Mouse (Mus musculus): Measurements from ENCODE around the gene Ctnna2.

The Ctnna2 gene

DNA sequence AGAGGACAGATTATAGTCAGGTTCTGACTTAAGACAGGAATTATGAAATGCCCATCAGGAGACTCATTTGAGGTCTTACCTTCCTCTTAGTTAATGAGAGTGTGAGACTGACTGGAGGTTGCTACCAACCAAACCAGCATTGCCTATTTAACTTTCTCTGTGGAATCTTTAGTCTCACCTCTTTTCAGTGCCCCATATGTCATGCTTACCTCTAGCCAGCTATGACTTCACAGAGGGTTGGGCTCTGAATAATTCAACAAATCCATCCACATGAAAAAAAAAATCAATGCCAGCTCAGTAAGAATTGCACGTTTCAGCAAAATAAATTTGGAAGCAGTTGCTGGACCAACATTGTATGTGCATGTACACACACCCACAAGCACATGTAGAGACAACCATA is 562.5 kb downstream of the Ctnna2 start:
- DNase-seq = no peak

DNA sequence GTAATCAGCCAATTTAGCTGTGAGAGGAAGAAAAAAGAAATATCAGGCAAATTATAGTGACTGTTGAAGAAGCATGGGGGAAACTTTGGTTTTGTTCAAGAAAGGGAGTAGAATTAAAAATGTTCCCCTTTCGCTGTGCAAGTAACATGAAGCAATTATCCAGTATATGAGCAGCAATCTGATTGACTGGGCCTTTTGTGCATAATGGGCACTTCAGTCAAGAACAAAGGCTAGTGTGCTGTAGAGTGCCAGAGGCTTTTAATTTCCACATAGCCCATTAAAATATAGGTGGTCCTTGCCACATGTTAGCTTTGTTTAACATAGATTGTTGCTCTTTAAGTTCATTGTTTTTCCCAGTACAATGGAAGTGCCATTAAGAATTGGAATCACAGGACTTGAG is 566.0 kb downstream of the Ctnna2 start:
- peak; percentile 94 for DNase-seq

DNA sequence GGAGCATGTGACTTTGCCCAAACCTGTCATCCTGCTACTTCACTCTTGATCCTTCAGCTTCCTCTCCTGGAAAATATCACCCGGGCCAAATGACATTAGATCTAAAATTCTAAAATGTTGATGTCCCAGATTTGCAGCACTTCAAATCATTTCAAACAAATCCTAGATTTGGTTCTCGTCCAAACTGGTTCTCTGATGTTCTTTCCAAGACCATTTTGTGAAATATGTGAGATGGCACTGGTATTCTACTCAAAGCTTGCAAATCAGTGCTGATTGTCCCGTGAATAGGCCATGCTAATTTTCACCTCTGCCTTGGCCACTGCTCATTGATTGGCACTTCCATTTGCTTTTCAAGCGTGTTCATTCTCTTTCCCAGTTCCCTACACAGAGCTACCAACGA is 571.0 kb downstream of the Ctnna2 start:
- DNase-seq = no peak

DNA sequence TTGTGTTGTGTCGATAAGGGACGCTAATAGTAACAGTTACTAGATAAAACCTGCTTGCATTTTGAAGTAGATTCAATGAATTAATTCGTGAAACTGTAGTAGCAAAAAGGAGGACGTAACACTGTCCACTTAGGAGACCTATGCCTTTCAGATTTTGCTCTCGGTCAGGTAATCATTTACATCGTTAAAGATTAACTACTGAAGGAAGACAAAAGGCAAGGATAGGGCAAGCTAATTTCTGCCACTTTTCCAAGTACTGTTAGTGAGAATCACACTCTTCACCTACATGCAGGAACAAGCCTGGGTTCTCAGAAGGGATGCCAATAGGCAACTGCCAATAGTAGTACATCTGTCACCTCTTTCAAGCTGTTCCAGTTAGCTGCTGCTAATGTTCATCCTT is 578.7 kb downstream of the Ctnna2 start:
- DNase-seq = no peak

DNA sequence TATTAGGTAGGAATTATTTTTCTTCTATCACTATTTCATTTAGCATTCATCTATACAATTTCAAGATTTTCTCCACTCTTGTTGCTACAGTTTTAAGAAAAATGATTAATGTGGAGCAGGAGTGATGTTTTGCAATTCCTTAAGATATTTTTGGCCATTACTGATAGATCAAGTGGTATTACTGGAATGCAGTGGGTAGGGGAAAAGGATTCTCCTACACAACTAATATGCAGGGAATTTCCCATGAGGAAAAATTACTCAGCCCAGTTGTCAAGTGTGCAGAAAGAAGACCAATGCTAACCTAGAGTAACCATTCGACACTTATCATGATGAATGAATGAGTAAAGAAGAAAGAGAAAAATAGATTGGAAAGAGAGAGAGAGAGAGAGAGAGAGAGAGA is 587.8 kb downstream of the Ctnna2 start:
- DNase-seq = no peak

DNA sequence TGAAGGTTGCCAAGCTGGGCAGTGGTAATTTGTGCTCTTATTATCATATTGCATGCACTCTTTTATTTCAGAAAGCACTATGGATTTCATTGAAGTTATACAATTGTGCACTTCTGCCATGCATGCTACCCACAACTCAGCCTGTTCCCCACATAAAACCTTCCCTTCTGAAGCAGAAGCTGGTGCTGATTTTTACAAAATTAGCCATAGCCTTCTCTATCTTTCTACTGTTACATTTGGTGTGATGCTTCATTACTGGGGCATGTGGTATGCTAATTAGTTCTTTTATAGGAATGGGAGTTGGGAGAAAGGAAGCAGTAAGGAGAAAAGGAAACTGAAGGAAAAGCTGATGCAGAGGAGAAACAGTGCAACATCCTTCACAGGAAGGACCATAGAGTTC is 598.2 kb downstream of the Ctnna2 start:
- DNase-seq = no peak

DNA sequence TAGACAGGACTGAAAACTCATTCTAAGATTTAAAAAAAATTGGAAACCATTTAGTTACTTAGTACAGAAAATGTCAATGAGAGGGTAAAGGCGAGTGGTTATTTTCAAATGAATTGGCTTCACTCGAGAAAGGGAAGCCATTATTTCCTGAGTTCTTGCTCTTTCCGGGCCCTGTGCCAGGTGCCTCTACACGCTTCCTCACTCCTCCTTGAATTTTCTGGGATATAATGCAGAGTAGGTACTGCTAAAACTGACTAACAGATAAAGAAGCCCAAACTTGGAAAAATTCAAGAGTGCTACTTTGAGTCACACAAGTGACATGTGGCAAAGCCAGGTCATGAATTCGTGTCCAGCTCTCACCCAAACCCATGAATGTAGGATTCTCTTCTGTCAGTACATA is 606.4 kb downstream of the Ctnna2 start:
- no peak for DNase-seq

DNA sequence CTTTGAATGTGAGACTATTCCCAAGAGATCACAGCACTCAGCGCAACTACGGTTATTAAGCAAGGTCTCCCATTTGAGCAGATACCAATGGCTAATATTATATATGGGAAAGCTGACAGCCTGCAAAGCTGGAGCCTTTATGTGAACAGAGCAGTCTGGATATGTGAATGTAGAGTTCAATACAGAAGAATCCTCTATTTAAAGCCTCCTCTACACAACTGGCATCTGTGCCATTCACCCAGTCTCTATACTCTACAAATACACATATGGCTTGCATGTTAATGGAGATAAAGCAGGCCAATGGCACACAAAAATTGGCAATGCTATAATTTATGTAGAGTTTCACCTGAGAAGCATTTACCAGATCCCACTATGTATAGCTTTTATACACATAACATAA is 608.4 kb downstream of the Ctnna2 start:
- no peak for DNase-seq

DNA sequence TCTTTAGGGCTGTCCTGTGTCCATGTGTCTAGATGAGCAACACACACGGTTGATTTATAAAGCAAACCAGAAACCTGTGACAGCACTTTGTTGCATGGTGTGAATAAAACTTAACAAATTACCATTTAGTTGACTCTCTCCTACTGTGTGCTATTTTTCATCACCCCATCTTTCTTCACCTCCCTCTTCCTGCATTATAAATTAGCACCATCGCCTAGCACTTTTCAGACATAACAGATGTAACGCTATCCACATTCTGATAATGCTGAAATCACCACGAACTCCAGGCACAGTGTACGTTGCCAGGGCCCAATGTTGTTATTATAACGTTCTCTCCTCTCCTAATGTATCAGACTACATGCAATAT is 621.0 kb downstream of the Ctnna2 start:
- no peak for DNase-seq

DNA sequence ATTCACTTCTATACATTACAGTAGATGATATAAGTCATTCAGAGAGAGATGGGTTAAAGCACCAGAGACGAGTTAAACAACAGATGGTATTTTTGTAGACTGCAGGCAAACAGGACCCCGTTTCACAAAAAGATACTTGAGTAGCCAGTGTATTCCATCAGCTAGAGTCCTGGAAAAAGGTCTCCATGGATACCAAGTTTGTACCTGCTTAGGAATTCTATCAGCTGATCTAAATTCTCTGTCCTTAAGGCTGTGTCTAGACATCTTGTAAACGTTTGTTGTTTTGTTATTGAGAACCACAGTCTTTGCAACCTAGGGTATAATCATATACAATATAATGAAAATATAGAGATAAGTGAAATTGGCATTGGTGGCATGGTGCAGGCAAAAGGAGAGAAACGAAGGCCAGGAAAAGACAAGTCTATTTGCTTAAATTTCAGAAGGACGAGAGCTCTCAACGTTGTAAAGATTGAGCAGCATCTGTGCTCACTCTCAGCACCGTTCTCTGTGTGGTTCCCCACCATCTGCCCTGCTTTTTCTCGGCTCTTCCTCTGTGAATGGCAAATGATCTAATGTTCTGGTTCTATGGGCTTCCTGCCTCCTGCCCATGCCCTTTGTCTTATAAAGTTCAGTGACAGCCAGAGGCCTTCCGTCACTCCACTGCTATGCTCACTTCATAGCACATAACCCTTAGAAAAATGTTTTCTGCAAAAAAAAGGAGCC is 621.6 kb downstream of the Ctnna2 start:
- DNase-seq = no peak

DNA sequence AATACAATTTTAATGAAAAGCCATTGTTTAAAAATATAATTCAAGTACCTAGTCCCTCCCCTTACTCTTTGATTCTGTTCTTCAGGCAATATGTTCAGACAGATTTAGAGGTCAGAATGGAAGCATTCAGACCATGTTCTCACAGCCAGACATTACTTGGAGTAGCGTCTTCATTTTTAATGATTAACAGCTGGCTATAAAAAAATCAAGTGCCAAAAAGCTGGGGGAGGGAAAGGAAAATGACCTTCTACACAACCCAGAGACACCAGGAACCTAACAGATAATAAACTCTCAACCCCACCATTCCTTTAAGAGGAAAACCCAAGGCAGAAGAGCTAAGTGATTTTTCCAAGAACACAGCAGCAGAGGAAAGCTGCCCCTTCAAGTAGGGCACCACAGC is 624.7 kb downstream of the Ctnna2 start:
- no peak for DNase-seq

DNA sequence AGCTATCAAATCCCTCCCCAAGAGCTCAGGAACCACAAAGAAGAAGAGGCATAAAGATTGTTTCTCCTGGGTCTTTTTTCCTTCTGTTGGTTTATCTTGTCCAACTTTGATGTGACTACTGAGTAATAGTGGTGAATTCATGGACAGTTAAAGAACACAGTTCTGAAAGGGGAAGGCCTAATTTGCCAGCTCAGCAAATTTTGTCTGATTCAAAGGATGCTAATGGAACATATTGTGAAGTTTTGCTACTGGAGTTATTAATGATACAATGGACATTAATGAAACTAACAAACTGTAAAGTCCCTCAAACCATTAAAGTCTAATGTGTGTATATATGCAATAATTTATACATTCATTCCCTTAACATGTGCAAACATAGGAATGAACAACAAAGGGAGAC is 635.7 kb downstream of the Ctnna2 start:
- no peak for DNase-seq

DNA sequence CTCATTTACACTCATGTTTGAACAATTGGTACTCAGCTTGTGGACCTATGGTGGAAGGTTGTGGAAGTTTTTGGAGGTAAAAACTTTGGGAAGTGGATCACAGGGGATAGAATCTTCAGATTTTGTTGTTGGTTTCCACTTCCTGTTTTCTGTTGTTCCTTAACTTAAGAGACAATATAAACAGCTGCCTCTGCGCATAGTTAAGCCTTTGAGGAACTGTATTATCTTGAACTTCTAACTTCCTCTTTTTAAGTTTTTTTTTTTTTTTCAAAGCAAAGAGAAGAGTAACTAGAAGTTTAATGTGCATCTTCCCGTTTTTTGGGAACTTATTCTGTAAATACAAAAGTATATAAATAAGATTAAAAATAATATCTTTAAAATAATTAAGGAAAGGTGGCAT is 644.0 kb downstream of the Ctnna2 start:
- DNase-seq = no peak

DNA sequence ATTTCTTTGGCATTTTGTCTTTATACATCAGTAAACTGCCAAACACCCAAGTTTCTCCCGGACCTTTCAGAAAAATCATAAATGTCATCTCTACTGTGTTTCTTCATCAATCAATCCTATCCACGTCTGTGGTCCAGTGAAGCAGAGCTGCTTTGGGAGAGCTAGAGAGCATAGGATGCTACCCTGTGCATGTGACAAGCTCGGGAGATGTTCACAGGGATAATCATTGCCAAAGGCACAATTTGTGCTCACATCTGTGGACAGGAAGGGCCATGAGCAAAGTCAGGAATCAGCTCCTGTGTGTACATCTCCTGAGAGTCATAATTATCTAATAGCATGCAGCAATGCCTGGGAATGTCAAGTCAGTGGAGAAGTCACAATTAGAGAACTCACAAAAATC is 654.8 kb downstream of the Ctnna2 start:
- DNase-seq = peak; percentile 63

DNA sequence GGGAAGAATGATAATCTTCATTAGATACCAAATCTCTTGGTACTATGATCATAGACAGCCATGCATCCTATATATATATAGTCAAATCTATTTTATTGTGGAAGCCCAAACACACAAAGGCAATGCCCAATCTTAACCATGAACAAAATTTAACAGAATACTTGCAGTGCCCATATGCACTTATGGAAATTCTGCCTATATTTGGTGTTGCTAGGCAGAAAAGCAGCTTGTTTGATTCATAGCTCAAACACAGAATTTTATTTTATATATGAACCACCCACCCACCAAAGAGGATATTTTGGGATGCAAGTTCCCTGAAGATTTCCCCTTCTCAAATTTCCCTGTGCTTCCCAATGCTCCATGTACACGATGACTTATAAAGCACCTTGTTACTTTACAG is 655.2 kb downstream of the Ctnna2 start:
- DNase-seq = no peak

DNA sequence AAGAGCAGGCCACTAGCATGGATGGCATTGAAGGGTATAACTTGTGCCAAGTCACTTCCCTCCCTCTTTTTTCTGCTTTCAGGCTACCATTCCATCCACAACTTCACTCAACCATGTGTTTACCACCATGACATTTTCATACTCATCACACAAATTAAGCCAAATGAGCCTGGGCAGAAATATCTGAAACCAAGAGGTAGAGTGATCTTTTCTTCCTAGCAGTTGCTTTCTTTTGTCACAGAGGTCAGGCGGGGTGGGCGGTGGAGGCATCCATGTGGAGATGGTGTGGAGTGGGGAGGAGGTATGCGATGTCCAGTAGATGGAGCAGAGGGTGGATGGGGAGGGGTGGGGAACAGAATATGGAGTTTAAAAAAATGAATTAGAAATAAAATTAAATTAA is 672.7 kb downstream of the Ctnna2 start:
- DNase-seq = peak; percentile 58

DNA sequence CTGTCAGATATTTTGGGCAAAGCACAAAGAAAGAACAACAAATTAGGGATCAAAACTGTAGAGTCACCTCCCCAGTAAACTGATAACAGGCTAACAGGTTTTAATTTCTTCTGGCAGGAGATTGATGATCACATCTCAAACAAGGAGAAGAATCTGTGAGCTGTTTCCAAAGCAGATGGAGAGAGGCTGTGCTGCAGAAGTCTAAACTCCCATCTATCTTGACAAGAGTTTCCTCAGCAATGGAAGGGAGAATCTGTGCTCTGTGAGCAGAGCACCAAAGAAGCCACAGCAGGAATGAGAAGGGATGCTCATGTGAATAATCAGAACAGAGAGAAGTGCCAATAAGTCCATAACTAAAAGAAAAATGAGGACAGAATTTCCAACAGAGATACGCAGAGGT is 678.2 kb downstream of the Ctnna2 start:
- no peak for DNase-seq

DNA sequence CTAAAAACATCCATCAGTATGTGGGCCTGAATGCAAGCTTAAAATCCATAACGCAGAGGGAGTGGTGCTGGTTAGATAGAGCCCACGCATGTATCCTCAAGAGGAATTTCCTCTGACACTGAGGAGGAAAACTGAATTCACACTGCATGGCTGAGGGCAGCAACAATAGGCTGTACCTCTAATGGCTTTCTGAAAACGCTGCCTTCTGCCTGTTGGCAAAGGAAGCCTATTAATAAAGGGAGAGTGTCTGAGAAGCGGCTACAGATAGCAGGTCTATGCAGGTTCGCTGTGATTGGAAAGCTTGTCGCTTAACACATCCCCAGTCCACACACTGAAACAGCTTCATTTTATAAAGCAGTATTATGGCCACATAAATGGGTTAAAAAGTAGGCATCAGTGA is 688.1 kb downstream of the Ctnna2 start:
- no peak for DNase-seq

DNA sequence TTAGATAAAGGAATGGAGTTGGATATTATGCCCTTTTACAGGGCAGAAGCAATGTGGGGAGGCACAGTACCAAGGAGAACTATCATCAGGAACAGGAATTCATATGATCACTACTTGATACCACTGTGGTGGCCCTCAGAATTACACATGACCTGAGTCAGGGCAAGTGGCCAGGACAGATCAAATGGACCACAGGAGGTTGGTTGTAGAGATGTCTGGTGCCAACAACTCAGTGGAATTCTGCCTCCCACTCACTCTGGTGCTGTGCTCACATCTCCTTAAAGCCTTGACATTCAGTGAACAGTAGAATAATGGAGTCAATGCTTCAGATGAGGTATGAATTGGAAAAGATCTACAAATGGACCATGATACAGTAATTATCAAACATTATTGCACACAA is 691.1 kb downstream of the Ctnna2 start:
- no peak for DNase-seq

DNA sequence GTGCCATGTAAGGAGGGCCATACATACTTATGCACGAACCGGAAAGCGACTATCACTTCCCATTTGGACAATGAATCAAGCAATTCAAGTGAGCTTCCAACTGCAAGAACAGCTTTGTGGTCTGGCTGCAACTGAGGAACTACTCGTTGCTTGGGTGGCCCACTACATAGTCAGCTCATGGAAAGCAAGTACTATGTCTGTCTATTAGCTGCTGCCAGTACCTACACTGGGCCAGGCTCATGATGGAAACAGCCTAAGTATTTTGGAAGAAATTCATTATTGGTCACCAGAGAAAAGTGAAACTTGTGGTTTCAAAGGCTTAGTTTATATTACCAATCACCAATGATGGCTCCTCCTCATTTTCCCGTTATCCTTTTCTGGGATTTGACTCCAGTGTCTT is 693.2 kb downstream of the Ctnna2 start:
- no peak for DNase-seq

DNA sequence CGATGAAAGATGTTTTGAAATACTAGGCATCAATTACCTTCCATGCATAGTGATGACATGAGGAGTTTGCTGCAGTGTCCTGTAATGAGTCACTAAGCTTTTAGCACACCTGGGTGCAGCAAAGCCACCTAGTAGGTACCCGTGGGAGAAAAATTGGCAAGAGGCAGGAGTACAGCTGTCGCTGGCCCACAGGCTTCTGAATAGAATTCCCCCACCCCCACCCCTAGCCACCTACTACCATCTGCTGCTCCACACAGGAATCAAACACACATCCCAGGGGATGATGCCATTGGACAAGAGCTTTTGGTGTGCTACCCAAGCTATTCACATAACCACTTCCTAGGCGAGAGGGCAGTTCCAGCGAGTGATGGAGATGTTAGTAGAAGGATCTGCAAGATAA is 700.7 kb downstream of the Ctnna2 start:
- DNase-seq = no peak

DNA sequence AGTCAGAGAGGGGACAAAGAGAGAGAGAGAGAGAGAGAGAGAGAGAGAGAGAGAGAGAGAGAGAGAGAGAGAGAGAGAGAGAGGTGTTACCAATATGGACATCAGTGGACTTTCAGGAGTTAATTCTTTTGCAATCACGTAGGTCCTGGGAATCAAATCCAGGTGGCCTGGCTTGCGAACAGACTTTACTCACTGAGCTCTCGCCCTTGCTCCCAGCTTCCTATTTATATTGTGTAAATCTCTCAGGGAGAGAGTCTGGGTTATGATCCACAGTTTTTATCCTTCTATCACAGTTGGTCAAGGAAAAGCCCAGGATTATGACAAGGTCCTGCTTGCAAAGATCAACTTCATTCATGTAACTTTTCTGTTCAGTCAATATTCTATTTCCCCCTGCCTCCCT is 714.3 kb downstream of the Ctnna2 start:
- no peak for DNase-seq

DNA sequence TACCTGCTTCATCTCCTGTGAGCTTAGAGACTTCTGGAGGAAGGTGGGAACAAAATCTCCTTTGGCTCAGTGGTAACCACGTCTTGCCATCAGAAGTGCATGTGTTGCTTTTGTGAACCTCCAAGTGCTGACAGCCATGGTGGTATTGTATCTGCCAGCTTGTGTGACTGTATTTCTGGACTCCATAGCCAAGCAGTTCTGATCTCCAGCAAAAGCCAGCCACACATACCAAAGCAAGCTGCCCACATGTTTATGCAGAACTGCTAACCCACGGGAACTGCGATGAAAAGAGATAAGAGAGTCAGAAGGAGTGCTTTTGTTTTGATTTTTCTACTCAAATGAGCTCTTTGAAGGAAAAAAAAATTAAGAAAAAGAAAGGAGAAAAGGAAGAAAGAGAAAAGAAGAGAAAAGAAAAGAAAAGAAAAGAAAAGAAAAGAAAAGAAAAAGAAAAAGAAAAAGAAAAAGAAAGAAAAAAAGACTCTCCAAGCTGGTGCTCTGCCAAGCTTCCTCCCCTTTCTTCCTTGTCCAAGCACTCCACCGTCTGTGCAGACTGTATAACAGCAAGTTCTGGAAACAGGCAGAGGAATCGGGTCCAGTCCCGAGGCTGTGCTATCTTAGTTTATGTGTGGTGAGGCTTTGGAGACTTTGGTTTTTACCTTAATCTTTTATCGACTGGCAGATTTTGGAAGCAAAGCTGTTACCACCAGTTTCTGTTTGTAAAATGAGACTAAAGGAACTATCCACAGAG is 722.0 kb downstream of the Ctnna2 start:
- peak; percentile 42 for DNase-seq

DNA sequence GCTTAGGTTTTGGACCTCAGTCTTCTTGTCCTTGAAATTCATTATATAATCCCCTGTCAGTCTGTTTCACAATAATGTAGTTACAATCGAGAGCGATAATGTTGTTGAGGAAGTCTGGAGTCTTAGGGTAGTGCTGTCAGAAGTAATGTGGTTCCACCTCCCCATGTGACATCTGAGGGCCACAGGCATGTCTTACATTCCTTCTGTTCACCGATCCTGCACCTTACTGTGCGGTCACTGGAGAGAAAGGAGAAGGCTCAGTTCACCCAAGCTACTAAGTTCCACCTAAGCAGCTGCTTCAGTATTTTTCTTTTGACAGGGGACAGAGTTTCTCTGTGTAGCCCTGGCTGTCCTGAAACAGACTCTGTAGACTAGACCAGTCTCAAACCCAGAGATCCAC is 723.2 kb downstream of the Ctnna2 start:
- DNase-seq = no peak

DNA sequence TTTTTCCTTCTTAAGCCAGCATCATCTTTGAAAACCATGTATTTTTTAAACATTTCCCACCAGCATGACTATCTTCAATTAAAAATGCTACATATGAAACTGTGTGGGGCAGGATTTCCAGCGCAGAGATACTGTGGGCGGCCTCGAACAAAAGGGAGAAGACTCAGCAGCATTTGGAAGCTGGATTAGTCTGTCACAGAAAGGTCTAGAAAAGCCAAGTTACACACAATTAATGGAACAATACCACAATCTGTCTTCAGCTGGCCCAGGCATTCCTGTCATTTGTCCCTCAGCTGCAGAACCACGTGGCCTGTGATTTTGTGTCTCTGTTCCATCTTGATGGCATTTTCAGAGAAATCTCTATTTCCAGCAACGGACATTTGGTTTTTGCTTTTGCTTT is 726.0 kb downstream of the Ctnna2 start:
- no peak for DNase-seq
